Mouse (Mus musculus): ENCODE data around the gene Gm10840. TPM values are rescaled to one million over a fixed set of nuclear protein-coding genes. Genes with fewer than 3 reads are reported as not detected.

Gm10840 gene
- total and polyA plus RNA-seq, 2 experiments from 2014 or later, result not detected

DNA sequence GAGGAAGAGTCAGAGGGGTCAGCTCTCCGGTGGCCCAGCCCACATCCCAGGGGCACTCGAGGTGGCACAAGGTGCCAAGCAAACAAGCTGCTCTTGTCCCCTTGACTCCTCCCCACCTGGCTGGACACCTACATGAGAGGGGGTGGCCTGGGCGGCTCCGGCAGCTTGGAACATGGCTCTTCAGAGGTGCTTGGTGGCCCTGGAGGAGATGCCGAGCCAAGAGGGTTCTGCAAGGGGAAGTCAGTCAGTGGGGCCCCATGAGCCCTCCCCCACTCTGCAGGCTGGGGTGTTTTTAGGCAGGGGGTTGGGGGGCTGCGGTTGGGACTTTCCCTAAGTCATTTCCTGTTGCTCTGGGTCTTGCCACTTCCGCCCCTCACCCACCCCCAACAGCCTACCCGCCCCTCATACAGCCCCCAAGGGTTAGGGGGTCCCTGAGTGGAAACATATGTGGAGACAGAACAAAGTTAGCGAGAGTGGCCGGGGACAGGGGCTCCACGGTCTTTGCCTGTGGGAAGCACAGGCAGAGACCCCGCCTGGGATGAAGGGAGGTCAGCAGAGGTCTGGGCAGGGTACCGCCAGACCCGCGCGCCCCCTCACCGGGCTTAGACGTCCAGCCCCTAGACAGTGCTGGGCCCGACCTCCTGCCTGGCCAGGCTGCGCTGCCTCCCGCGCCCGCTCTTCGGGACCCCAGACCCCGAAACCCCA lies 1.3 kb upstream of the Gm10840 start:
- WGBS, result 2% methylated on average over 24 of the region's 25 CpGs
- Histone ChIP-seq H3K9me3 (ENCODE audit: low read length) (no peaks in the 10 kb centered on the region), H3K4me3 (ENCODE audit: low read length) (peak overlapping the region; percentile 59), H3K4me1 (ENCODE audit: insufficient read depth, low read length) (peaks cover 11% of the 10 kb centered on the region; the same call in 1 of the 2 replicates), H3K9ac (replicated peaks; ENCODE audit: low read length) (peak overlapping the region; percentile 75), H3K27me3 (ENCODE audit: insufficient read depth, low read length) (no peaks in the 10 kb centered on the region), H3K27ac (peak overlapping the region; percentile 95), H3K36me3 (ENCODE audit: insufficient read depth, low read length) (peaks cover 29% of the 10 kb centered on the region), H3K4me2 (ENCODE audit: low read depth, low read length) (peak overlapping the region; percentile 87)
- no peak for TF ChIP-seq CTCF (IDR thresholded peaks at IDR 0.05; ENCODE audit: low read depth)
- DNase-seq (ENCODE audit: low spot score), result peak; percentile 15
- peak; percentile 42 for ATAC-seq

GRCm38 (mm10) chr11:106159921-106160840 lies 469 bp upstream of the Gm10840 start:
- peak overlapping the region; percentile 87 for H3K4me2 ChIP-seq (ENCODE audit: low read depth, low read length)
- H3K9me3 ChIP-seq (ENCODE audit: low read length), result no peaks in the 10 kb centered on the region
- ATAC-seq (peak; percentile 72), DNase-seq (ENCODE audit: low spot score) (peak; percentile 91)
- peak overlapping the region; percentile 75 for H3K9ac ChIP-seq (replicated peaks; ENCODE audit: low read length)
- WGBS, result 1% methylated on average over 85 of the region's 106 CpGs
- peaks cover 31% of the 10 kb centered on the region for H3K36me3 ChIP-seq (ENCODE audit: insufficient read depth, low read length)
- H3K27me3 ChIP-seq (ENCODE audit: insufficient read depth, low read length), result no peaks in the 10 kb centered on the region
- H3K4me1 ChIP-seq (ENCODE audit: insufficient read depth, low read length), result peaks cover 11% of the 10 kb centered on the region; the same call in 1 of the 2 replicates
- peak overlapping the region; percentile 59 for H3K4me3 ChIP-seq (ENCODE audit: low read length)
- H3K27ac ChIP-seq, result peak overlapping the region; percentile 95
- TF ChIP-seq CTCF (IDR thresholded peaks at IDR 0.05; ENCODE audit: low read depth), result no peak

DNA sequence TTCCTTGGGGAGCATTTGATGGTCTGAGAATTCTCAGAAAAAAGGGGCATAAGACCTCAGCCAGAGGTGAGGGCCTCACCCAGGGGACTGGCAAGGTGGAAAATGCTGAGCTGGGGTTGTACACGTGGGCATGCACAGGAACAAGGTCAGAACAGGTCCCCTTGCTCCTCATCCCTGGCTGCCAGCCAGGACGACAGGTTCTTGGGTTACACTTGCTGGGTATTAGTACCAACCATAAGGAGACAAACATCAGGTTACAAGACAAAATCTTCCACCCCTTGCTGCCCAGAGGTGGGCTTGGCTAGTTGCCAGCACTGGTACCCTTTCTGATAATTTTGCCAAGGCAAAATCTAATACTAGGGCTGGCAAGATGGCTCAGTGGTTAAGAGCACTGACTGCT lies 1.6 kb downstream of the Gm10840 start:
- TF ChIP-seq CTCF (IDR thresholded peaks at IDR 0.05; ENCODE audit: low read depth), result no peak
- Histone ChIP-seq H3K27me3 (ENCODE audit: insufficient read depth, low read length) (no peaks in the 10 kb centered on the region), H3K9ac (replicated peaks; ENCODE audit: low read length) (no peak overlapping the region), H3K4me3 (ENCODE audit: low read length) (no peak overlapping the region), H3K27ac (no peak overlapping the region), H3K9me3 (ENCODE audit: low read length) (no peaks in the 10 kb centered on the region), H3K36me3 (ENCODE audit: insufficient read depth, low read length) (peaks cover 36% of the 10 kb centered on the region), H3K4me1 (ENCODE audit: insufficient read depth, low read length) (peaks cover 11% of the 10 kb centered on the region; the same call in 1 of the 2 replicates), H3K4me2 (ENCODE audit: low read depth, low read length) (no peak overlapping the region)
- 82% methylated on average over 2 of the region's 2 CpGs for WGBS
- ATAC-seq (no peak), DNase-seq (ENCODE audit: low spot score) (no peak)

DNA sequence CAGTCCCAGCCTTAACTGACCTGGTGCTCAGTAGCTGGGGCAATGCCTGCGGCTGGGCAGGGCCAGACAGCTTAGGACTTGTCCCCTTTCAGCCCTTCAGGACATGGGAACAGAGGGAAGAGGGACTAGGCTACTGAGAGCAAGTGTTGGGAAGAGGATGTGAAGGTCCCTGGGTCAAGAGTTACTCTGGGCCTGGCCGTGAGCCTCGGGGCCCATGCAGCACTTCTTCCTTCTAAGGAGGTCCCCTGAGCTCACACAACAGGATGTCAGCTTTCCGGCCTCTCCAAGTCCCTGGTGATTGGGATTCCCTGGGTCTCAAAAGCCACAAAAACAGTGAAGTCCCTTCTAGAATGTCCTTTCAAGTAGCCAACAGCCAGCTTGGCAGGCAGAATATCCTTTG lies 2.9 kb downstream of the Gm10840 start:
- 94% methylated on average over 4 of the region's 4 CpGs for WGBS
- Histone ChIP-seq H3K4me1 (ENCODE audit: insufficient read depth, low read length) (peaks cover 11% of the 10 kb centered on the region; the same call in 1 of the 2 replicates), H3K4me2 (ENCODE audit: low read depth, low read length) (no peak overlapping the region), H3K9me3 (ENCODE audit: low read length) (no peaks in the 10 kb centered on the region), H3K36me3 (ENCODE audit: insufficient read depth, low read length) (peaks cover 36% of the 10 kb centered on the region; the same call in 1 of the 2 replicates), H3K27me3 (ENCODE audit: insufficient read depth, low read length) (no peaks in the 10 kb centered on the region), H3K27ac (no peak overlapping the region), H3K9ac (replicated peaks; ENCODE audit: low read length) (no peak overlapping the region), H3K4me3 (ENCODE audit: low read length) (no peak overlapping the region)
- DNase-seq (ENCODE audit: low spot score) (no peak), ATAC-seq (no peak)
- TF ChIP-seq CTCF (IDR thresholded peaks at IDR 0.05; ENCODE audit: low read depth), result no peak

- Histone ChIP-seq H3K36me3 (ENCODE audit: insufficient read depth, low read length) (peaks cover 43% of the 10 kb centered on the region; the same call in 1 of the 2 replicates), H3K9me3 (ENCODE audit: low read length) (no peaks in the 10 kb centered on the region), H3K4me1 (ENCODE audit: insufficient read depth, low read length) (peaks cover 11% of the 10 kb centered on the region; the same call in 1 of the 2 replicates), H3K9ac (replicated peaks; ENCODE audit: low read length) (no peak overlapping the region), H3K4me3 (ENCODE audit: low read length) (no peak overlapping the region), H3K27ac (no peak overlapping the region), H3K4me2 (ENCODE audit: low read depth, low read length) (no peak overlapping the region), H3K27me3 (ENCODE audit: insufficient read depth, low read length) (no peaks in the 10 kb centered on the region)
- DNase-seq (ENCODE audit: low spot score) (no peak), ATAC-seq (no peak)
- TF ChIP-seq CTCF (IDR thresholded peaks at IDR 0.05; ENCODE audit: low read depth), result no peak
- WGBS, result 91% methylated on average over 16 of the region's 16 CpGs
Measured at GRCm38 (mm10) chr11:106164601-106165180, 4.0 kb downstream of the Gm10840 start.

DNA sequence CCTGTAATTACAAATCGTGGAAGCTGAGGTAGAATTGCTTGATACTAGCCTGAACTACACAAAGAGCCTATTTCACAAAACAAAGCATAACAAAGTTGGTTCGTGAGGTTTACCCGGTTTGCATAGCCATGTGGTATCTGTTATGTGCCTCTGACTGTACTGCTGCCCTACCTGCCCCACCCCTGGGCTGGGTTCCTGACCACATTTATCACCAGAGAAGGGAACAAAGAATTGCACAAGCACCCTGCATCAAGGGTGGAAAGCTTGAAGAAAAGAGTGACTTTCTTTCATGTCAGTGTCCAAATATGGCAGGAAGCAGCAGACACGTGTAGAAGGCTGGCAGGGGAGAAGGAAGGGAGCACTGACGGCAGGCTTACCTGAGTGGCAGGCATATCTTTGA lies 6.8 kb downstream of the Gm10840 start:
- H3K4me2 ChIP-seq (ENCODE audit: low read depth, low read length), result no peak overlapping the region
- no peak overlapping the region for H3K9ac ChIP-seq (replicated peaks; ENCODE audit: low read length)
- 87% methylated on average over 5 of the region's 5 CpGs for WGBS
- no peak overlapping the region for H3K27ac ChIP-seq
- no peaks in the 10 kb centered on the region for H3K4me1 ChIP-seq (ENCODE audit: insufficient read depth, low read length)
- ATAC-seq (no peak), DNase-seq (ENCODE audit: low spot score) (no peak)
- no peaks in the 10 kb centered on the region for H3K27me3 ChIP-seq (ENCODE audit: insufficient read depth, low read length)
- peaks cover 47% of the 10 kb centered on the region; the same call in 1 of the 2 replicates for H3K36me3 ChIP-seq (ENCODE audit: insufficient read depth, low read length)
- H3K9me3 ChIP-seq (ENCODE audit: low read length), result no peaks in the 10 kb centered on the region
- no peak overlapping the region for H3K4me3 ChIP-seq (ENCODE audit: low read length)
- TF ChIP-seq CTCF (IDR thresholded peaks at IDR 0.05; ENCODE audit: low read depth), result no peak

Data from hindbrain, postnatal 0 days (tissue).